Mouse (Mus musculus) mature B cell (primary cell): ENCODE measurements around the gene Gpr75.

Experiments used
- in situ Hi-C: fragments of 300-500 bp; cut with MboI; formaldehyde crosslinking; loops from 2 replicates; pipeline ENCODE4 v1.14.3; 2019

Gene Gpr75

GRCm38 (mm10) chr11:30885171-30885871, at the start of gene Gpr75, which contains the start of gene Asb3:
TSS of gene Gpr75 (plus strand) at chr11:30885358.
TSS of gene Asb3 (plus strand) at chr11:30885416.
- in situ Hi-C loops = no loop called here

GRCm38 (mm10) chr11:30838793-30839192, 46.4 kb upstream of the Gpr75 start:
- in situ Hi-C loops = no loop called here

DNA sequence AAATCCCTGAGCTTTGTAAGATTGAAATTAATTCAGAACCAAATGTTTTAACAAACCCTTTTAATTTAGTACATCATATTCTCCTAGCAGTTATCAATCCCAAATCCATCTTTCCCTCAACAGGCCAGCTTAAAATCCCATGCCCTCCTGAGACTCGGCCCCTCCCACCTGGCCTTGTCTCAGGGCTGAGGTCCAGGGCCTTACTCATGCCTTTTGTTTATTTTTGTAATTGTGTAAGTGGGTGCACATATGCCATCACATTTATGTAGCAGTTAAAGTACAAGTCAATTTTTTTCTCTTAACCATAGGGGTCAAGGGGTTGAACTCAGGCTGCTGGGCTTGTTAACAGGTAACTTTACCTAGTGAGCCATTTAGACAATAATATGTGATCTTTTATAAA, 40.8 kb upstream of the Gpr75 start:
- in situ Hi-C loops = no loop called here

DNA sequence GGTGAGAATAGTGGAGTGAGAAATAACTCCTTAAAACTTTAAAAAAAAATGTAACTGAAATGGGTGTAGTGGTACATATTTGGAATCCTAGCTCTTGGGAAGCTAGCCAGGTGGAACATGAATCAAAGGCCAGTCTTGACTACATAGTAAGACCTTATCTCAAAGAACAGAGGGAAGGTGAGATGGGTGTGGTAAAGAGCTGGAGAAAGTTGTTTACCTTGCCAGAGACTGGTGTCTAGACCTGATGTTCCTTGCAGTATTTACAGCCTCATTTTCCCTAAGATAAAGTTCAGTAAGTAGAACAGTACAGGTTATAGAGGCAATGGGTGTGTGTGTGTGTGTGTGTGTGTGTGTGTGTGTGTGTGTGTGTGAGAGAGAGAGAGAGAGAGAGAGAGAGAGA, 12.7 kb upstream of the Gpr75 start:
- in situ Hi-C loops = no loop called here

DNA sequence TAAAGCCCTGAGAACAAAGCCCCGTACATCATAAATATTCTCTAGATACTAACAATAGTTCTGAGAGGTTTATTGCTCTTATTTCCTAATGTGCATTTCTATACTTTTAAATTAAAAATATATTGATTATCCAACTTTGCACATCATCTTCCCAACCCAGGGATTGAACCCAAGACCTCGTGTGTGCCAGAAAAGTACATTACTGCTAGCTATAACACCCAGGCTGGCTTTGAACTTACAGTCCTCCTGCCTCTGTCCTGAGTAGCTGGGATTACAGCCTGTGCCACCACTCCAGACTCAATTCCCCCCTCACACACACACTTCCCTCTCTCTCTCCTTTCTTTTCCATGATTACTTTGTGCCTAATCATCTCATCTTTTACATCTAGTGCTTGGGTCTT, 3.0 kb downstream of the Gpr75 start:
- in situ Hi-C loops = no loop called here

GRCm38 (mm10) chr11:30896201-30896600, 11.0 kb downstream of the Gpr75 start:
- in situ Hi-C loops = no loop called here

DNA sequence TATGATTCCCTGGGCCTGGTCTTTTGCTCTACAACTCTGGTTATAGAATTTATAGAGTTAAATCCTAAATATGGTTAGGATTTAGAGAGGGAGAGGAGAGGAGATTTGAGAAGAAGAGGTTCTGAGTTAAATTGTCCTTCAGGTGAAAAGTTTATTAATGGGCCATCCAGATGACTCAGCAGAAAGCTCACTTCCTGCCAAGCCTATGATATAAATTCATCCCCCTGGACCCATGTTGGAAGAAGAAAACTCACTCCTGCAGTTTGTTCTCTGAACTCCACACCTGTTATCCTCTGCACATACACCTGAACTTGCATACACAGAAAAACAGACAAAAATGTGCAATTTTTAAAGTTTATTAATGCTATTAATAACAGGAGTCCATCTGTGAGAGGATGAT, 14.2 kb downstream of the Gpr75 start:
- in situ Hi-C loops = no loop called here

GRCm38 (mm10) chr11:30912311-30912710, 27.2 kb downstream of the Gpr75 start:
- in situ Hi-C loops = no loop called here

- in situ Hi-C loops = no loop called here
These were observed 35.5 kb downstream of the Gpr75 start for GRCm38 (mm10) chr11:30920641-30921040.

DNA sequence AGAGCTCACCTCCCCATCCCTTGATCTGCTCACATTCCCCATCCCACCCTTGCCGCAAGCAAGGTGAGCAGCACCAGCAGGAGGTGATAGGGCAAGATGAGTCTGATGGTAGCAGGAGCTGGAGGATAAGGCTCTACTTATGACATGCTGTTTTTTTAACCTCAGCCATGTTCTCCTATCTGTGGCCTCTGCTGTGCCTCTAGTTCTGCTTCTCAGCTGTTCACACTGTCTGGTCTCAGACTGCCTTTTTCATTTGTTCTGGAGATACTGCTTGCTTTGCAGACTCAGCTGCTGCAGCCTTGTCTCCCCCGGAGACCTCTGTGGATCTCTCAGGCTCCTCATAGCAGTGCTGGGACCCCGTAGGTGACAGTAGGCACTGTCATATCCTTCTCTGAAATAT, 38.1 kb downstream of the Gpr75 start:
- in situ Hi-C loops = no loop called here

DNA sequence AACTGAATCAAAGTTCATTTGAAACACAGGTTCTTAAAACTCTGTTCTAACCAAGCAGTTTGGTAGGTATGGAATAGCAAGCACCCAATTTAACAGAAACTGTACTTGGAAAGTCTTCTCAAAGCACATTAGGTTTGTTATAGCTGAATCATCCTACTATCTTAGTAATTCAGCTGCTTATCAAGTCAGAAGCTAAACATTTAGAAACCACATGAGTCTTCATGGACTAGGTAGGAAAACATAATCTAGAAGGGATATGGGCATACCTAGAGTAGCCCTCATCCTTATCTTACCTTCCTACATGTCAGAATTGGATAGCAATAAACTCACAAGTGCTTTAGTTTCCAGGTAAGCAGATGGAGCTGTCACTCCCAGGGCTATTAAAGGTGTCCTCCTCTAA, 42.9 kb downstream of the Gpr75 start:
- in situ Hi-C loops = no loop called here

DNA sequence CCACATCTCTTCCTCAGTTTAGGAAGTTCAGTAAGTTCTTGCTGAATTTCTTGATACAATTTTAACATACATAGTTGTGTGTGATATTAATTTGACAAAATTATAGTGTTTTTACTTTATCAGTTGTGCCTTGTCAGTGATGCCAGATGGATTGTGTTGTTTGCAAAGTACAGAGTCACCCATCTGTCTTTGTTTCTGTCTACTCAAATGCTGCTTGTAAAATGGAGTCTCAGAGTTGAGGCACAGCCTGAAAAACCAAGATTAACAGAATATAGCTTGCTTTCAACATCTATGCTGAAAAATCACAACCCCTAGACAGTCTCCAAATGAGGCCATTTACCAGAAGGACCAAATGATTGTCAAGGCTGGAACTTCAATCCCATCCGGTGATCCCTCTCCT, 43.3 kb downstream of the Gpr75 start:
- in situ Hi-C loops = no loop called here
